Mouse (Mus musculus) 416B (cell line): ENCODE results near the gene Pianp.

Experiments used
- DNase-seq: peaks from one replicate; pipeline ENCODE4 v3.0.0; 2011; ENCODE audit warnings: low read depth

Gene Pianp

DNA sequence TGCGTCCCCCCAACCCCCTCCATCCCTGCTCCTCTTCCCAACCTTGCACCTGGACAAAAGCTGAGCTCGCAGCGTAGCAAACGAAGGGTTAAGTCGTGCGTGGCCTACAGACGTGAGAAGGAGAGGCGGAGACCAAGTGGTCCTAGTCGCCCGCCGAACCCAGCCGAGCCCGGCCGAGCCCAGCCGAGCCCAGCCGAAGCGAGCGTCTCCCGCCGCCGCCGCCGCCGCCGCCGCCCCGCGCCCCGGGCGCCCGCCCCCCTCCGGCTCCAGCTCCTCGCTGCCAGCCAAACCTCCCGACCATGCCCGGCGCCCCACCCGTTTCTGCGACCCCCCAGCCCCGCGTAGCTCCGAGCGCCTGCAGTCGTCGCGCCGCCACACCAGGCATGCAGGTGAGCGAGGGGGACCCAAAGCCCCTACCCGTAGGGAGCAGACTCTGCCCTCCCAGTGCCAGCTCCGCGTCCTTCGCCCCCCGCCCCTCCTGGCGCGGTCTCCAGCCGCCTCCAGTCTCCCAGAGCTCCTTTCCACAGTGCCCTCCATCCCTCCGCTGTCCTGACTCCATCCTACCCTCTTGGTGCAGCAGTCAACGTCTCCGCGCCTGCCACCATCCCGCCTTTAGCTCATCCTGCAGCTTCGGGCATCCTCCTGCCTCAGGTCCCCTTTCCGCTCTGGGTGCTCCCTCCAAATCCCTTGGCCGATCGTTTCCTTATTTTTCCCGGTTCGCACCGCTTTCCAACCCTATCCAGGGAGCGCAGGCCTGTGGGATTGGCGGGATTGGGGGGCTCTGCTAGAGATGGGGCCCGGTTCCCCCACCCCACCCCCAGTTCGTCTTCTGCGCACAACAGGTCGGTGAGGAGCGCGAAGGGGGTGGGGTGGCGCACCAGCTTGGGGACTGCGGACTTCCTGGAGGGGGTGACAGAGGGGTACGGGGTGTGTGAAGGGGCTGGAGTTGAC is at the start of gene Pianp:
TSS of gene Pianp (plus strand) at position 144 of the 951 bp plus-strand sequence.
- no peak for DNase-seq

DNA sequence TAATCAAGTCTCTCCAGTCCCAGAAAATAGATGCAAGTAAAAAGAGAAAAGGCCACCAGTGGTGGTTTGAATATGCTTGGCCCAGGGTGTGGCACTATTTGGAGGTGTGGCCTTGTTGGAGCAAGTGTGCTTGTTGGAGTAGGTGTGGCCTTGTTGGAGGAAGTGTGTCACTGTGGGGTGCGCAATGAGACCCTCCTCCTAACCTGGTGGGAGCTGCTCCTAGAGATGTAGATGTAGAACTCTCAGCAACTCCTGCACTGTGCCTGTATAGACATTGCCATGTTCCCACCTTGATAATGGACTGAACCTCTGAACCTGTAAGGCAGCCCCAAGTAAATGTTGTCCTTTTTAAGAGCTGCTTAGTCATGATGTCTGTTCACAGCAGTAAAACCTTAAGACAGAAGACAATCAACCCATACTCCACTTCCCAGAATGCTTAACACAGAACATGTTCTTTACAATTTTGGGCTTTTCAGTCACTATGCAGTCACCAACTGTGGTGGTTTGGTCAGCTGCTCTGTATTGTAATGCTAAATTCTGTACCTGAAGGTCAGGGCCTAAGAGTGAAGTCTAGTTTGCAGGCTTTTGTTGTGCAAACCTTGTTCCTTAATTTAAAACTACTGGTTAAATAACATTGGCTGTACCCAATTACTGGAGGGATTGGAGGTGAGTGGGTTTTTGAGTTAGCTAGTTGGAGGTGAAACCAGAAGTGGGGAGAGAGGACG is 42.3 kb upstream of the Pianp start:
- no peak for DNase-seq

DNA sequence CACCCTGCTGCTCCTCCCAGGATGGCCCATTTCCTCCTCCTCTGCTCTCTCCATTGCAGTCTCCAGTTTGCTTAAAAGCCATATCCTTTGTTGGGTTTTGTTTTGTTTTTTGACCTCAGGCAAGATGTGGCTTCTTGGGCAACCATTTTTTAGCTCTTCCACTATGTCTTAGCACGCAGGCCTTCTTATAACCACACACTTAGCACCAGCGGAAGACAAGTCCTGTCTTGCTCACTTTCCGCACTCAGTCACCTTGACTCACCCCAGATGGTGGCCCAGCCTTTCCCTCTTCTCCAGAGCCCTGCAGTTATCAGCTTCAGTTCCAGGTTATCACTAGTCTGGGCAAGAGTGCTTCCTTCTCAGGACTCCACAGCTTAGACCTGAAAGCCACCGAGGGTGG is 41.3 kb upstream of the Pianp start:
- DNase-seq: no peak

DNA sequence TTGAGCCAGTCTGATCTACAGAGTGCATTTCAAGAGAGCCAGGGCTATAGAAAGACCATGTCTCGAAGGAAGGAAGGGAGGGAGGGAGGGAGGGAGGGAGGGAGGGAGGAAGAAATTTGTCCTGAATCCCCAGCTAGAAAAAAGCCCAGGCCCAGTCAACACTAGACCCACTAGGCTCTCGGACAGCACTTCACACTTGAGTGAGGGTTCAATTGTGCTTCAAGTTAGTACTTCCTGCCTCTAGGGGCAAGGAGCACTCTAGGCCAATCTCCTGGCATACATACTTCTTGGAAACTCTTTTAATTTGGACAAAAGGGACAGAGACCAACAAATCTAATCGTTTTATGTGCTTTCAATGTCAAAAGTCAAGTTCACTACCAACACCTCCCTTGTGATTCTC is 38.4 kb upstream of the Pianp start:
- no peak for DNase-seq

DNA sequence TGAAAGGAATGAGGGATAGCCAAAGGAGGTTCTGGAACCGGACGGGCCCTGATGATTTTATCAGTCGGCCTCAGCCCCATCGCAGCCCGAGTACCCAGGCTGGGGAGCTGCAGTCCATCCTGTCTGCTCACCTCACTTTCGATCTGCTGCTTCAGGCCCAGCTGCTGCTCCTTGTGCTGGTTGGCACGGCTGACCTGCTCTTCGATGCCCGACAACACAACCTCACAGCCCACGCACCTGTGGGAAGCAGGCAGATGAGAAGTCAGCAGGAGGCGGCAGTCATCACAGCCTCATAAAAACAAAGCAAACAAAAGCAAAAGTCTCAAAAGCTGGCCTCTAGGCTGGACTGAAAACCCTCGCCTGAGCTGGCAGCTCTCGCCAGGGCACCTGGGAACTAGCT is 36.5 kb upstream of the Pianp start:
- no peak for DNase-seq

DNA sequence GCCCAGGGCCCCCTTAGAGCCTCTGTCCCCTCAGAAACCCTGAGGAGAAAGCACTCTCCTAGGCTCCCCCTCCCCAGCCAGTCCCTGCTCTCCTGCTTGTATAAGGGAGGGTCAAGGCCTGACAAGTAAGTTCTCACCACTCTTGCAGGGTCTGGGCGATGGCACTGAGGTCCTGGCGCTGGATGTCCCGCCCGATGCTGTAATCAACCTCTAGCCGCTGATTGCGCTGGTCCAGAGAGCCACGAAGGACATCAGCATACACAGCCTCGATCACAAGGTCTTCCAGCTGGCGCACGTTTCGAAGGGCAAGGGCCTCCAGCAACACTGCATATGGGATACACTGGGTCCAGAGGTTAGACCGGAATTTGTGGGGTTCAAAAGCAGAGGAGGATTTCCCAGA is 35.5 kb upstream of the Pianp start:
- DNase-seq: no peak

DNA sequence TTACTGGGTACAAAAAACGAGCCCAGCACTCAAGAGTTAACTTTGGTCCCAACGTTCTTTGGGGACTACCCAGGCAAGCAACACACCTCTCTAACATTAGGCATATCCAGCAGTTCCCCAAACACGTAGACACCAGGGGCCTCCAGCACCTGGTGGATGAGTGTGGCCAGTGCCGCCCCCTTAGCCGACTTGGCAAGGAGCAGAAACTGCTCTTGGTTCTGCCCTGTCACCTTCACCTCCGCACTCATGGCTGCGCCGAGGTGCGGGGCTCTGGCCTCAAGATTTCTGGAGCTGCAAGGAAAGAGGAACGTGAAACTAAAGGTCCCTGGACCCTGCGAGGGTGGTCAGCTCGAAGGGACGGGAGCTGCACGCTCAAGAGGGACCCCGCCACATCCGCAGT is 31.9 kb upstream of the Pianp start:
- no peak for DNase-seq

DNA sequence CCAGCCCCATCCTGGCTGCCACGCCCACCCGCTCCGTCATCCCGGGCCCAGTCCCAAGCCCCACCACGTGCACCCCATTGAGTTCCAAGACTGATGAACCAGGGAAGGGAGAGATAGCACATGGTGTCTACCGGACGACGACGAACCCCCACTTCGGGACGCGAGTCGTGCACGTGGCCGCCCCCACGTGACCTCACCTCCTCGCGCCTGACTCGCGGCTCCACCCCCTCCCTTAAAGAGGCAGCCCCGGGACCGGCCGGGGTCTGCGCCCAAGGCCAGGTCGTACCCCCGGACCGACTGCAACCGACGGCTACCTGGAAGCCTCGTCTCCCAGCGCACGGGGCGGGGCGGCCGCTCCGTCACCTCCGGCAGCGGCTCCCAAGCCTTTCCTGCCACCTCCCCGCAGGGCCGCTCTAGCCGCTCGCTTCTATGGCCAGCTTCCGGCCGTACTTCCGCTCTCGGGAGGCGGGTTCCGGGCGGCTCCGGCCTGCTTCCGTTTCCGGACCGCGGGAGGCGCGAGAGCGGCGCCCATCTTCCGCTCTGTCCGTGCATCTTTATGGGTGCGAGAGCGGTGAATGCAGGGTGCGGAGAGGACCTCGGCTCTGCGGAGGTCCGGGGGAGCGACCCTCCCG is 31.3 kb upstream of the Pianp start, which contains the start of gene Cops7a:
TSS of gene Cops7a (minus strand) at position 451 of the 632 bp plus-strand sequence.
- peak; percentile 97 for DNase-seq

DNA sequence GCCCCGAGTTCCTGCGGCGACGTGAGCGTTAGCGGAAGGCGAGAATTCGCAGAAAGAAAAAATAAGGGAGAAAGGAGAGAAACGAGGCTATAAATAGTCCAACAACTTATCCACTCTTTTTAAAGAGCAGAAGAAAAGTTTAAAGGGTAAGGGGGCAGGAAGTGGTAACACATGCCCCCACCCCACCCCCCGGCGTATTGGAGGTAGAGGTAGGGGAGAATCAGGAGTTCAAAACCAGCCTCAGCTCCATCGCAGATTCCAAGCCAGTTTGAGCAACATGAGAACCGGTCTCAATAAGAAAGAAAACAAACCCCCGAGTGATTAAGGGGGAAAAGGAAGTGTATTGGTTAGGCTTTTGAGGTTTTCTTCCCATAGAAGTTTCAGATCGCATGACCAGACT is 30.7 kb upstream of the Pianp start:
- DNase-seq: no peak

DNA sequence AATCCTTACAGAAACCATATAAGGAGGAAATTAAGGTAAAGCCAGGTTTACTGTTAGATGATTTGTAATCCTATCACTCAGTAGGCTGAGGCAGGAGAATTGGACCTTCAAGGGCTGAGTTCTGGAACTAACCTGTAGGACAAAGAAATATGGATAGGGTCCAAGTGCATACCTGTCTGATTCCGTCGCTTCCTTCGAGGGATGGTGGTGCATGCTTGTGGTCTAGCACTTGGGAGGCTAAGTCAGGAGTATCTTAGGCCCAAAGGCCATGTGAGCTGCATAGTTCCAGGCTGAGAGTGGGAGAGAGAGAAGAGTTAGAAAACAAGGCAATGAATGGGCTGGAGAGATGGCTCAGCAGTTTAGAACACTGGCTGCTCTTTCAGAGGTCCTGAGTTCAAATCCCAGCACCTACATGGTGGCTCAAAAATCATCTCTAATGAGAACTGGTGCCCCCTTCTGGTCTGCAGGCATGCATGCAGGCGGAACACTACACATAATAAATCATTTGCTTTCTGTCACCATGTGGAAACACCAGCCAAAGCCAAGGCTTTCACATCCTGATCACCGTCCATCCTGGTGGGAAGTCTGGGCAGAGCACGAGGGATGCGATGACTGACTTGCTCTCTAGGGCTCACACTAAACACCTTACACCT is 29.9 kb upstream of the Pianp start:
- peak; percentile 57 for DNase-seq

DNA sequence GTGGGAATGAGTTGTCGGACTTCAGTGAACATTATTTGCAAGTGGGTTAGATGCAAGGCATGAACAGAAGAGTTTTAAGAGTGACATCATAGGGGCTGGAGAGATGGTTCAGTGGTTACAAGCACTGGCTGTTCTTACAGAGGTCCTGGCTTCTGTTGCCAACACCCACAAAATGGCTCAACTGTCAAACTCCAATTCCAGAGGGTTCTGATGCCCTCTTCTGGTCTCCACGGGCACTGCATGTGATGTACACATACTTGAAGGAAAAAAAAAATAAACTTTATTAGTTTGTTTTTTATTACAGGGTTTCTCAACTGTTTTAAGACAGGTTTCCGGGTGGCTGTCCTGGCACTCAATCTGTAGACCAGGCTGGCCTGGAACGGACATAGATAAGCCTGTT is 28.7 kb upstream of the Pianp start:
- DNase-seq: peak; percentile 81

DNA sequence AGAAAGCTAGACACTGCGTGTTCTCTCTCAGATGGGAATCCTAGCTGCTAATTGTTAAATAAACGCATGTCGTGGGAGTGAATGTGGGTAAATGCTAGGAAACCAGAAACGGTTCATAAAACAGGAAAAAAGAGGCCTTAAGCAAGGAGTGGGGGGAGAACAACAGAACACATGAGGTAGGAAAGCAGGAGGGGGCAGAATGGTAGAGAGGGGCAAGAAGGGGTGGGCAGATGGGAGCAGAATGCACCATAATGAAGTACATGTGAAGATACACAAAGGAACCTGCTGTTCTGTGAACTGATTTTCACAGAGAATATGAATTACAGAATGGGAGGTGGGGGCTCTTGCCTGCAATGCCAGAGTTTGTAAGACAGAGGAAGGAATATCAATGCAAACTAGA is 4.3 kb upstream of the Pianp start:
- DNase-seq: no peak

DNA sequence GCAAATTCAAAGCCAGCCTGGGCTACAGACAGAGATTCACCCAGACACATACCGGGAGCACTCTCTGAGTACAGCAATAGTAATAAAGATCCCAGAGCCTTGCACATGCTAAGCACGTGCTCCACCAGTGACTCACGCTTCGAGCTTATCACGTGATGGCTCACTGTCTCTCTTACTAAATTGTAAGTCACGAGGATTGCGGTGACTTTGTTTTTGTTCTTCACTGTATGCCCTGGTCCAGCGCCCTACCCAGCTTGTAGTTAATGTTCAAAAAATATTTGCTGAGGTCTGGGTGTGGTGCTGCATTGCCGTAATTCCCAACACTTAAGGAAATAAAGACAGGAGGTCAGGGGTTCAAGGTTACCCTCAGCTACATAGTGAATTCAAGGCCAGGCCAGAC is 3.1 kb upstream of the Pianp start:
- DNase-seq: no peak

DNA sequence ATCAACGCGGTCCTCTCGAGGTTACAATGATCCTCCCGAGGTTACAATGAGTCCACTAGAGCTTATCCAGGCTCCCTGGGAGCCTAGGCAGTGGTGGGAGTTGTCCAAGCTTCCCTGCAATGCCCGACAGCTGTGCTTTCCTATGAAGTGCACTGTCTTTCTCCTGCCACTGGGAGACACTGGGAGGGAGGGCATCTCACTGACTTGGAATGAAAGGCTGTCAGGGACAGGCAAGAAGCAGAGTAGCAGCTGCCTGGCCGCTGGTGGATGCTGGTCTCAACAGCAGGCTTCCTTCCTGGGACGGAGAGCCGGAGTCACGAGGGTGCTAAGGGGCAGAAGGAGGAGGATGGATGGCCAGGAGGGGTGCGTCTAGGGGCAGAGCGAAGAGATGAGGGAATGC is 2.6 kb upstream of the Pianp start:
- no peak for DNase-seq

DNA sequence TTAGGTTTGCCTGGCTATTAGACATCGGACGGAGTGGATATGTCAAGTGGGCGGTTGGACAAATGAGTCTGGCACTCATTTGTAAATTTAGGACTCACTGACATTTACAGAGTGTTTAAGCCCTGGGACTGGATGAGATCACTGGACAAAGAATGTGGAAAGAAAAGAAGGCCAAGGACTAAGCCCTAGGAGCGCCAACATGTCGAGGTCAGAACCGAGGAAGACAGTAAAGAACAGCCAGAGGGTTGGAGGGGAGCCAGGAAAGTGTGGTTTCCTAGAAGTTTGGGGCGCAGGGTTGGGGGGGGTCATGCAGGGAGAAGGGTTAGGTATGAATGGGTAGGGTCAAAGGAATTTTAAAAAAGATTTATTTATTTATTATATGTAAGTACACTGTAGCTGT is 1.2 kb upstream of the Pianp start:
- DNase-seq: no peak

DNA sequence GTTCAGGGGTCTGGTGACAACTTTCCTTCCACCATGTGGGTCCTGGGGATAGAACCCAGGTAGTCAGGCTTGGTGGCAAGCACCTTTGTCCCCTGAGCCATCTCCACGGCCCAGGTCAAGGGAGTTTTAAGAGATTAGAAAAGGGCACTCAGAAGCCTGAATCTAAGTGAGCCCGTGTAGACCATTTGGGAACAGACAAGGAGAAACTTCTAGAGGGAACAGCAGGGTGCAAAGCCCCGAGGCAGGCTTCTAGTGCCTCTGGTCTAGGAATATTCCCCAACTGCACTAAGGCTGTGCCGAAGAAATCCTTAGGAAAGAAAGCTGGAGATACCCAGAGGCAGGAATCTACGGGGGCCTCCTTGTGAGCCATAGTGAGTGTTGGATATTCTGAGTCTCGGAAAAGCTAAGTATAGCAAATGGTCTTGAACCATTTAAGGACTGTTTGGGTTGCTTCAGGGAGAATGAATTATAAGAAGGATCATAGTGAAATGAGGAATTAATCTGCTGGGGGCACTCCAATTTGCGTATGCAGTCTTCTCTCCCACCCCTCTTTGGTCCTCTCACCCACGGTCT is 577 bp upstream of the Pianp start:
- DNase-seq: no peak

DNA sequence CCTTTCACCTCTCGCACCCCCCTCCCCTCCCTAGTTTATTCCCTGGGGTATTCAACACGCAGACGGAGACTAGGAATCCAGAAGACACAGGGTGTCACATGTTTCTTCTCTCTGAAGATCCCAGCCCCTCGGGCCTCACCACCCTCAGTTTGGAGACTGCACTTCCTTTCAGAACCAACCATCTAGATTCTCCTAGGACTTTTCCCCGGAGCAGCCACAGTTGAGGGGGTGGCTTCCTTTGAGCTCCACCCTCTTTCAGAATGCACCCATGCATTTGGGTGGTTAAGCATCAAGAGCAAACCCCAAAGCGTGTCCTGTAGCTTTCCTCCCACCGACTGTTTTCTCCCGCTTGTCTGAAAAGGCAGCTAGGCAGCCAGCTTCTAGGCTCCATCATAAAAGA is 1.6 kb downstream of the Pianp start:
- DNase-seq: no peak

DNA sequence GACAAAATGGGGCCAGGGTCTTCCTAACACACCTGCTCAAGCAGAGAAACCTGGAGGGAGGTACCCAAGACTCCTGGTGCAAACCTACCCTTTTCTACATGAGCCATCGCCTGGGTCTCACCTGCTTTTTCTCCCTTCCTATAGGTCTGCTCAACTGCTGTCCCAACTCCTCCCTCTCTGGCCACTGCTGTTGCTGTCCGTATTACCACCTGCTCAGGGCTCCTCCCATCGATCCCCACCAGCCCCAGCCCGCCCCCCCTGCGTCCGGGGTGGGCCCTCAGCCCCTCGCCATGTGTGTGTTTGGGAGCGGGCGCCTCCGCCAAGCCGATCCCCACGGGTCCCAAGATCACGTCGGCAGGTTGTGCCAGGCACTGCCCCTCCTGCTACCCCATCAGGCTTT is 2.6 kb downstream of the Pianp start:
- no peak for DNase-seq

DNA sequence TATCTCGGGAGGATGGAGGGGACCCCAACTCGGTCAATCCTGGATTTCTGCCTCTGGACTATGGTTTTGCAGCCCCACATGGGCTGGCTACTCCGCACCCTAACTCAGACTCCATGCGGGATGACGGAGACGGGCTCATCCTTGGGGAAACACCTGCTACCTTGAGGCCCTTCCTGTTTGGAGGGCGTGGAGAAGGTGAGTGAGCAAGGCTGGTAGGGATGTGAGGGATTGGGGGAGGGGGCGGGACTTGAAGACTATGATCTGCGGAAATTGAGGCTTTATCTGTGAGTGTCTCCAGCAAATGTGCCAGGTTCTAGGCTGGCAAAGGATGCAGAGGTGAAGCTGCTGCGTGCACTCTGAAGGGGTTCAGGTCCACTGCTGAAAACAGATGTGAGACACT is 3.1 kb downstream of the Pianp start:
- no peak for DNase-seq

DNA sequence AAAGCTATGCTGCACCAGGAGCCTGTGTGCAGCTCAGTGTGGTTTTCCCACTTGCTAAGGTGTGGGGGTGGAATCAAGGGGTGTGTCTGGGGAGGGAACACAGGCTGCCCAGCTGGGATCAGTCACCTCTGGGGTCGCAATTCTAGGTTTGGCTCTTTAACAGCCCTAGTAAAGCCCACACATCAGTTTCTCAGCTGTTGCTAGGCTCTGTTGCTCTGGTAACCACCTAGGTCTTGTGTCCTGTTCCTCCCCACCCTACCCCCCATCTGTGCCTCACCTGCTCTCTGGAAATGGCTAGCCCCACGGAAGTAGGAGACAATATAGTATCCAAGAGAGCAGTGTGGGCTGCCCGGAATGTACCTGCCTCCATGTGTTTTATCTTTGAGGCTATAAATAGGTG is 7.2 kb downstream of the Pianp start:
- no peak for DNase-seq

DNA sequence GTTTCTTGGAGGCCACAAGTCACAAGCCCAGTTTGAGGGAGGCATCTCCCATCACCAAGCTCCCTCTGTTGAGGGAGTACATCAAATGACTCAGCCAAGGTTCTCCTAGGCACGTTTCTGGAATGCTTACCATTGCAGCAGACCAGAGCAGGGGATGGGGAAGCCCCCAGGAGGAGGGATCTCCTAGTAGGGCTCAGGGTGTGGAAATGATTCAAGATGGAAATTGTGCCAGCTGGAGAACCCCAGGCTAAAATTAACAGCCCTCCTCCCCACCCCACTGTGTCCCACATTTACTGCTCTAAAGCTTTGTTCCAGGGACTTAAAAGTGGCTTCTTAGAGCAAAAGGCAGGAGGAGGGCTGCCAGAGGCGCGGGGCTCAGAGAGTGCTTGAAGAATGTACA is 8.6 kb downstream of the Pianp start:
- no peak for DNase-seq

DNA sequence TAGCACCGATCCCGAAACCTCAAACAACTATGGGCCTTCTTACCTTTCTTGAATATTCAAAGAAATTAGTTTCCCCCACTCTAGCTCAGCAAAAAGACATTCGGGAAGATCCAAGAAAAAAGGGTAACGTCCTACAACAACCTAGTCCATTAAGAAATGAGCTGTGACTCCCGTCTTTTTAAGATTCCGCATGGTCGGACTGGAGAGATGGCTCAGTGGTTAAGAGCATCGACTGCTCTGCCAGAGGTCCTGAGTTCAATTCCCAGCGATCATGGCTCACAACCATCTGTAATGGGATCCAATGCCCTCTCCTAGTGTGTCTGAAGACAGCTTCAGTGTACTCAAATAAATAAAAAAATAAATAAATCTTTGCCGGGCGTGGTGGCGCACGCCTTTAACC is 11.6 kb downstream of the Pianp start:
- DNase-seq: peak; percentile 24
